Mouse (Mus musculus) retina, embryonic 14.5 days (tissue): ENCODE results near the gene Ikzf1.
A peak's percentile ranks its signal among the peaks of the same experiment; 100 is the strongest.

Source experiments
- DNase-seq: peaks from one replicate; pipeline ENCODE4 v3.0.0-alpha.2; 2015; ENCODE audit warnings: low spot score

The Ikzf1 gene

DNA sequence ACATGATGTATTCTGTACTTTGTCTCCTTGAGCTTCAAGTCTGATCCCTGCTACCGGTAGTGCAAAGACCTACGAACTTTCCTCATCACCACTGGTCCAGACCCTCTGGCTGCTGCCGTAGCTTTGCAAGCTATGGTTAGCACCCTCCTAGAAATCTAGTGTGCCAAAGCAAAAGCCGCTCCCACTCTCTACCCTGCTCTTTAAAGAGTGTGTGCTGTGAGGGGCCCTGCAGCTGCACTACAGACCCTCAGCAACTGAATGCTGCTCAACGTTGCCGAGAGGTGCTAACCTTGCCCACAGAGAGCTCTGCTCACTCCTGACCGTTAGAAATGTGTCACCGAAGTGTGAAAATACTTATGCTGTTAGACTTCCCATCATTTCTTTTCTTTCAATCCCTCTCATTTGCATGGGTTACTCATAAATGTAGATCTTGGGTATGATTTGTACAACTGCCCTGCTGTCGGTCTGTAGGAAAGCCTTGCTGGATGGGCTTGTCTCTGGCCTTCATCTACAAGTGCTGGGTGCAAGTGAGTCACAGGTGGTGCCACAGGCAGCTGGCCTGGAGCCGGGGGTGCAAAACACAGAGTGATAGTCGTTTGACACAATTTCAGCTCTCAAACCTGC lies 40.6 kb downstream of the Ikzf1 start:
- DNase-seq: no peak

DNA sequence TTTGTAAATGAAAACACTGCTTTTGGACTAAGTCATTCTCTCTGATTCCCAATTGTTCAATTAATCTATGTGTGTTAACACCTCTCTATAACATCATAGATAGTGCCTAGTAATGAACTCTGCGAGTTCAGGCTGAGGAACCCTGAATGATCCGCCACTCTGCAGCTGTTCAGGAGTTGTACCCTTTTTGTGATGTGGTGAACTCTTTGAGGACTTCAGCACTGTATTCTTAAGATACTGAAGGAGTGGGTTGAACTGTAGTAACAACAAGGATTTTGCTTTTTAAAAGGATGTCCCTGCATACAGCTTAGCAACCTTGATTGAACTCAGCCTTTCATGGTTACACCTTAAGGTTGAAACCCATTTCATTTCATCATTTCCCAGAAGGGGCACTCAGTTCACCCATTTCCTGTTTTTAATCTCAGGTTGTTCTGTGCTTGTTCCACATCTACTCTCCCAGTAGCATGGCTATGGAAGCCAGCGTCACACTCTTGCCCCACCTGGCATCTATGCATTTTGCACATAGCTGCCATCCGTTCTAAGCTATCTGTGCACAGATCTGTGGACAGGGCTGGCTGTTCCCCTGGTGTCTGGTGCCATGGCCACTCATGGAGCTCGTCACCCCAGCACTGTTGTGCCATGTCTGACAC lies 41.2 kb downstream of the Ikzf1 start:
- no peak for DNase-seq

DNA sequence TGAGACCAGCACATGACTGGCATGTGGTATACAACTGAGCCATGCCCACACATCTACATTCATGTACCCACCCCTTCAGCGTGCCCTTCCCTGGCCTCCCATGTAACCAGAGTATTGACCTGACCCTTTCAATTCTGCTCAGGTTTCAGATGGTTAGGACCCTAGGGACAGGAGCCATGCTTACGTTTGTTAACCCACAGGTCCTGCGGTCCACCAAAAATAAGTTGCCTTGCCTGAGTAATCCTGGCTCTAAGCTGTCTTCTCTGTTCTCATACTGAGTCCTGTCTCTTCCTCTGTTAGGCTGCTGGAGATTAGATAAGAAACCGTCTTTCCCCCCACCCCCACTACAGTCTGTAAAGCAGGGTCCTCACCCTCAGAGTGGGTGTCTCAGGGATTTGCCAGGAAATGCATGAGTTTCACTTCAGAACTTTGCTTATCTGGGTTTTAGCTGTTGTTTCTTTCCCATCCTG lies 42.0 kb downstream of the Ikzf1 start:
- no peak for DNase-seq

DNA sequence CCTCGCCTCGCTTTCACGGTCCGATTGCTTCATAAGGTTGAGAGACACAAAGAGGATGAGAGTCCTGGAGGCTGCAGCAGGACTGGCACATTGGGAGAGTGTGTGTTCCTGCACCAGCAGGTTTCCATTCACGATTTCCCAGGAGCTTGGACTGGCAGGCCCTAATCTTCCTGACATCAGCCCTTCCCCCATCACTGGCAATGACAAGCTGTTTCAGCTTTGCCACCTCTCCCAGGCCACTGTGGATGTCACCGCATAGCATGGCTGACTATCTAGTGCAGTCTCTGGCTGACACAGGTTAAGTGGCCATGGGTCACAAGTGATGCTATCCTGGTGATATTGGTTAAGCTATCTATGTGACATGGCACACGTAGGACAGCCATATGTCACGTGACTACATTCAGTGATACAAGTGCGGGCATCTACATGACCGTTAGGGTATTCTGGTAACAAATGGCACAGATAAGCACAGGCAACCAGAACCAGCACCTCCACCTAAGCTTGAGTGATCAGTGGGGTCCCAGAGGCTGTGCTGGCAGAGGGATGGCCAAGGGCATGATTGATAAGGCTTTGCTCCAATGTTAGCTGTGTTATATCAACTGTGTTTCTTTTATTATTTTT lies 43.2 kb downstream of the Ikzf1 start:
- DNase-seq: no peak

DNA sequence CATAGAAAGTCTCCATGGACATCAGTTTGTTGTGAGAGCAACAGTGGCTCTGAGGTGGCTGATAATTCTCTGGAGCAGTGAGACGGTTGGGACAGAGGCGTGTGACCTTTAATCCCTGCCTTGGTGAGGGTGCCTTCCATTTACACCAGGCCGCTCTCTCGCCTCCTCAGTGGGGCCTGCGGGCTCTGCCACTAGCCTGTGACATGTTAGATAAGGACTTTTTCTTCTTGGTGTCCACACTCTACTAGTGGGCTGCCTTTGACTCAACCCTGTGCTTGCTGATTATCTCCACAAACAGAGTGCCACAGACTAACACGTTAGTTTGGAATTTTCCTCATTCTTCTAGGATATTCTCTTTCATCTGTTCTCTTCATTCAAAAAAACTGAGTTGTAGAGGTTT lies 44.4 kb downstream of the Ikzf1 start:
- DNase-seq: no peak

DNA sequence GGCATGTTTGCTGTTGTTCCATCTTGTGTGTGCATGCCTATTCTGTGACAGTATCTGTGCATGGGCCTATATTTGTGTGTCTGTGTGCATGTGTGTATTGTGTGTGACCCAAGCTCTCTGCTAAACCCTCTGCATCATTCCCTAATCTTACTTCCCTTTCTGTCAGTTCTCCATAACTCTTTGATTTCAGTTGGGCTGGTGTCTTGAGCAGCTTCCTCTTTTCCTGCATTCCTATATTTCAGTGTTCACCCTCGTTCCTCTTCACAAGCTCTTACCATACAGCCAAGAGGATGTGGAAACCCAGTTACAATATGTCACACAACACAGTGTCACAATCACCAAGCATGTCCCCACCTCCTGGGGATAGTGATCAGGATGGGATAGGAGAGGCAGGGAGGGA lies 45.3 kb downstream of the Ikzf1 start:
- no peak for DNase-seq

DNA sequence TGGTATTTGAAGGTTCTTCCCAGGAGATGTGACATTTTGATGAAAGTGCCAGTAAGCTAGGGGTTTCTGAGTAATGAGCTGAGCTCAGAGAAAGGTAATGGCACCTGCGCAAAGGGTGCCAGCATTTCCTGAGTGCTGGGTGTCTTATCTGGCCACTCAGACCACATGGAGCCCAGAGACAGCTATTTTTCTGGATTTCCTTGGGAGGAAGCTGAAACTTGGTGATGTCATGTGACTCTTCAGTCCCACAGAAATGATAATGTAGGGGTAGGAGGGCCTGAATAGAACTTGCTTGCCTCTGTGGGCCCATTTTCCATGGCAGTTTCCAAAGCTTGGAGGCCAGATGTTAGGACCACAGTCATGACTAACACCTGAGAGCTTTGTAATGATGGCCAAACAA lies 46.9 kb downstream of the Ikzf1 start:
- DNase-seq: no peak

DNA sequence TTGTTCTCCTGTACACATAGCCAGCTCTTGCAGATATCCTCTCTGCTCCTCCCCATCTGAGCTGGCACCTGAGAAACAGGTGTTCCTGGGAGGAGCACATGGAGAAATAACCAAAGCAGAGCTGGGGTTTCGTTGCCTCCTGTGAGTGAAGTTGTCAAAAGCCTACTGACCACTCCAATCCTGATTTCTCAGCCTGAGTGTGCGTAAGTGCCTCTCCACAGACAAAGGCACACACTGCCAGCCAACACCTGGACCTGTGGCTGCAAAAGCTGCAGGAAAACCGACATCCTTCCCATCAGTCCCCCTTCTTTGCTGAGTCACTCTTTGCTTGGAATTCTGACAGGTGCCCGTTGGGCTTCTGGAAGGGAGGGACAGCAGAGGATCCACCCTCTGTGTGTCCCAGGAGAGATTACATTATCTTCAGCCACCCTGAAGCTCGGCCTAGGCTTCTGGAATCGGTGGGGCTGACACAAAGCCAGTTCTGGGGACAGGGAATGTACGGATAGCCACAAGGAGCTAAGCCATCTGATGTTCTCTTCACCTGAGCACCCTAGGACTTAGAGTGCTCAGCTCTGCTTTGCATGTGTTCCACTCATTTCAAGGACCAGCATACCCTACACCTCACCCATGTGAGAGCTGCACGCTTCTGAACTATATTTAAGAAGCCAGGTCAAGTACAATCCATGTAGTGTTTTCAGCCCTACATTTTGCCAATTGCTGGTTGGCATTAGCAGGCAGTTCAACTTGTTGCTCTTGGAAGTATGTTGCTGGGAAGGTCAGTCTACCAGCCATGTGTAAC lies 48.4 kb downstream of the Ikzf1 start:
- DNase-seq: no peak

DNA sequence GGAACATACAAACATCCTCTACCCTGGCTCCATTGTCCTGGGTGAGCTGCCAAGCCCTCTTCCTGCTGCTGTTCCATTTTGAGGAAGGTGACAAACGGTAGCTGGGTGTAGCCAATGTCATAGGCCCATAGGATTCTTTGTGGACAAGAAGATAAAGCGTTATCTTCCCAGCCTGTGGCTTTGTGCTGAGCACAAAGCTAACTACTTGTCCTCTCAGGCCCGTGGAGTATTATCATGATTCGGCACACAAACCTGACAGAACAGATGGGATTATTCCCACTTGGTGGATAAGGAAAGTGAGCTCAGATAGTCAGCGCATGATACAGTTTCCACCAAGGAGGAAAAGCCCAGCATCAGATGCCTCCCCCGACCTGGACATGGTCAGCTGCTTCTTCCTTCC lies 50.4 kb downstream of the Ikzf1 start:
- DNase-seq: no peak

DNA sequence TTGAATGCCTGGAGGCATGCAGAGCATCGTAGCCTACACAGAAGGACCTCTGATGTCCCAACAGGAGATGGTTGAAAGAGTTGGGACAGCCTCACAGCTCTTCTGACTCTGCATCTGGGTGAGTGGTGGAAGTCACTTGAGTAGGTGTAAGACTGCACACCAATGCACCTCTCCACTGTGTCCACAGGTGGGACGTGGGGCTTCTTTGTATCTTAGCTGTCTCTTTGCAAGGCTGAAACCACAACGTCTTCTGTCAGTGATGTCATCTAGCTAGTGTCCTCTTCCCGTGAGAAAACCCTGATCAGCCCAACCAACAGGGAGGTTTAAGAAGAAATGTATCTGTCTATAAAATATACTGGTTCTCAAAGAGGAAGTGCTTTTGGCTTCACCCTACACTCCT lies 52.1 kb downstream of the Ikzf1 start:
- DNase-seq: no peak

DNA sequence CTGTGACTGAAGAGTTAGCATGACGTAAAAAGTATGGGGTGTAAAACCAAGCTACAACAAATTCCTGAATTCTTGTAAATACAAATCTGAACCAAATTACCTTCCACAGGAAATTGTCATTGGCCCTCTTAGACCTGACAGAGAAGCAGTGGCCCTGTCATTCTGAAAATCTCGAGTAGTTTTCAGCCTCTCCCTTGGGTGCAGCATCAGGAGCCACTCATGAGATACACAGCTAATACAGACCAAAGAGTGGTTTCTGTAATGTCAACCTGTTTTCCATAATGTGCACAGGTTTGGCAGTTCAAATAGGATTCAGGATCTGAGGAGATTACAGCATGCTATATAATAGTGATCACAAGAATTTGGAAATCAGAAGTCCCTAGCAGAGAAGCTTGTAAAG lies 52.8 kb downstream of the Ikzf1 start:
- no peak for DNase-seq

DNA sequence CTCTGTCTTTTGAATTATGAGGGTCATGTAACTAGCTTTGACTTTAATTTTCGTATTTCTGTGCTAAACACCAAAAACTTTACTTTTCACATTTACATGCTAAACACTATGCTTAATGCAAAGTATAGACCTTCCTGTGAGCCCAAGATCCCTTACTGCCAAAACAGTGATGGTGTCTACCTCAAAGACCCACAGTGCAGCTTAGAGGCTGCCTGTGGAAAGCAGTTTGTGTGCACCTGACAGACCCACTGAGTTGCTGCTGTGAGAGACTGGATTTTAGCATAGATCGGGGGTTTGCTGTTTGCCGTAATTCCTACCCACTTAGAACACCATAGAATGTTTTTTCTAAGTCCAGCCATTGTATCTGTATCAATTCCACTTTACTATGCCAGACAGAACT lies 54.3 kb downstream of the Ikzf1 start:
- no peak for DNase-seq

DNA sequence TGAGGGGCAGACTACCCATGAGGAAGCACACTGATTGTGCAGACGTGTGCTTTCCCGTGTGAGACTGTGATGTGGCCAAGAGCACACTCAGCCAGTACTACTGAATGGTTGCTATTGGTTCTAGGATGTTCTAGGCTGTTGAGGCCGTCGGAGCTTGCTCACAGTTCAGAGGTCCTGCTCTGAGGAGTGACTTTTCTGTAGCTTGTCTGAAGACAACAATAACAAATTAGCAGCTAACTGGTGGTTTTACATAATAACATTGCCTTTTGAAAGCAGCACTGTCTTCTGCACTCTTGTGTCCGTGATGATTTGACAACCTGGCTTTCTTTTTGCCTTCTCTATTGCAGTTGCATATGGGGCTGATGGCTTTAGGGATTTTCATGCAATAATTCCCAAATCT lies 55.8 kb downstream of the Ikzf1 start:
- DNase-seq: no peak

DNA sequence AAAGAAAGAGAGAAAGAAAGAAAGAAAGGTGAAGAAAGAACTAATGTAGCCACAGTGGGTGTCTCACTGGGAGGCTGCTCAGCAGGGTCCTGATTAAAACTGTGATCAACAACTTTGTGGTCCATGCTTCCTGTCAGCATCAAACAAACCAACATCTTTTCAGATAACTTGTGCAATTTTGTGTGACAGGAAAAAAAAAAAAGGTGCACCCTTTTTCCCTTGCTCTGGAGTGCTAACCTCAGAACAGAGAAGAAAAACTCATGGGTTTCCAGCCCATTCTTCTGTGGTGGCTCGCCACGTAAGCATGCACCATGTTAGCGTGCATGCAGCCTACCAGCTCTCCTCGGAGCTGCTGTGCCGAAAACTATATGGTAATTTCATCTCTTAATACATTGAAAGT lies 56.8 kb downstream of the Ikzf1 start:
- no peak for DNase-seq

DNA sequence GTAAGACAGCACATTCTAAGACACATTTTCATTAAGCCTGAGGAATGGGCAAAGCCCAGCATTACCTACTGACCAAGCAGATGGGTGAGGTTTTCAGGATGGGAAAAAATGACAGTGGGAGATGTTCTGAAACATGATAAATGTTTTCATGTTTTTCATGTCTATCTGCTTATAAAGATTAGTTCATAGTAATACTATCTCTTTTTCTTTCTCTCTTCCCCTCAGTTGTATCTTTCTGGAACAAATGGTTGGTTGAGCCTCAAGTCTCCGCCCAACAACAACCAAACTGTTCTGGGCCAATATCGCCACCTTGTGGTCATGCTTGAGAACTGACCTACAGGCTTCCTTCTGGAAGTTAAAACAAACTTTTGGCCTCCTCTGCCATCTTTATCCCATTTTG lies 57.8 kb downstream of the Ikzf1 start:
- peak; percentile 59 for DNase-seq

DNA sequence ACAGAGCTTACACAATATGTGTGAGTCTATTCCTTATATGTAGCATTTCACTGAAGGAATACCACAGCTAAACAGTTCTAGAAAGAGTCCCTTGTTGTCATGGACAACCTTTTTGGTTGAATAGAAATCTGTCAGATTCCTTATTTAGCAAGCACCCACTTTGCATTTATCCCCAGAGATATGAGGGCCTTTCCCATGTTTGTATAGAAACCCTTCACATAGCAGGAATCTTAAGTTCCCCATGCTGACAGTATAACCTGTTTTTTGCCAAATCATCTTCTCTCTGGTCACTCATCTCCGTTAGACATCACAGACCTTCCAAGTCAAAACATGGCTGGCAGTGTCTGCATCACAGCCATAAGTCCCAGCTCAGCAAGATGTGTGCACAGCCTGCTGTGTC lies 59.4 kb downstream of the Ikzf1 start:
- no peak for DNase-seq

DNA sequence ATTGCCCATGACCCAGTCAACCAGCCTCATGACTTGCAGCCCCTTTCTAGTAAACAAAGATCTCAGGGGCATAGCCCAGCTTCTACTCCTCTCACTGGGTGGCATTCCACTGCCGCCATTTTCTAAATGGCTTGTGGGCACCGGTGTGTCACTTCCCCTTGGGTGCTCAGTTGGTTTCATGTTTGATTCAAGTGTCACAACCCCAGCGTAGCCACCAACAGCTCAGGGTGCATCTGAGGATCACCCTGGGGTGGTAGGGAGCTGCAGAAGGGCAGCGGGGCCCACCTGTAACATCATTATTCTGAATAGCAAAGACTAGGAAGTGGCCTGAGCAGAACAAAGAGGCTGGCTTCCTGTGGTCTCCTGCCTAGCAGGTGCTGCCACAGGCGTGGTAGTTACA lies 66.3 kb downstream of the Ikzf1 start:
- DNase-seq: no peak

DNA sequence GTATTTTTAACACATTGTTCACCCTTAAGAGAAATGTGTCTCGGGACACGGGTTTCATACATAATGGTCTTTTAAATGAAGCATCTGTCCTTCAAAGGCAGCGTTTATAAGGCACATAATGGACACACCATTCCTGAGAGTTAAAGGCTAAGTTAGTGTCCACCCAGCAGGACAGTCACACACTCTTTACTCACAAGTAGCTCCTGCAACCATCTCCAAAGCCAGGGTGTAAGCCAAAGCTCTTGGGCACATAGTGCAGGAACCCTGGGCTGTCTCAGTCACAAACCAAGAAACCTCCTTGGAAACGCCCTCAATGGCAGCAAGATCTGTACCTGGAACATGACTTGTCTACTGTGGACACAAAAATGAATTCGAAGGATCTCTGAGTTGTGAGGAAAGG lies 68.1 kb downstream of the Ikzf1 start:
- DNase-seq: no peak

DNA sequence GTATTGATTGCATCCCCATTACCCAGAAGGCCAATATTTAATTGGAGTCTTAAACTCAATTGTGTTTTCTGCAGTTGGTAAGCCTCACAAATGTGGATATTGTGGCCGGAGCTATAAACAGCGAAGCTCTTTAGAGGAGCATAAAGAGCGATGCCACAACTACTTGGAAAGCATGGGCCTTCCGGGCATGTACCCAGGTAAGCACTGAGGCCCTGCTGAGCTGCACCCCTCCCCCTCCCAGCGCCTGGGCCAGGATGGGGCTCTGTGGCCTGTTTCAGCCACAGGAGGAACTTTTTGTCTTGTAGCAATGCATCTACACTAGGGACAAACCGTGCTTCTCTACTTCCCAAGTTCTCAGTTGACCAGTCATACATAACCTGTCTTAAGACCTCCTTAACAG lies 73.3 kb downstream of the Ikzf1 start:
- DNase-seq: no peak

DNA sequence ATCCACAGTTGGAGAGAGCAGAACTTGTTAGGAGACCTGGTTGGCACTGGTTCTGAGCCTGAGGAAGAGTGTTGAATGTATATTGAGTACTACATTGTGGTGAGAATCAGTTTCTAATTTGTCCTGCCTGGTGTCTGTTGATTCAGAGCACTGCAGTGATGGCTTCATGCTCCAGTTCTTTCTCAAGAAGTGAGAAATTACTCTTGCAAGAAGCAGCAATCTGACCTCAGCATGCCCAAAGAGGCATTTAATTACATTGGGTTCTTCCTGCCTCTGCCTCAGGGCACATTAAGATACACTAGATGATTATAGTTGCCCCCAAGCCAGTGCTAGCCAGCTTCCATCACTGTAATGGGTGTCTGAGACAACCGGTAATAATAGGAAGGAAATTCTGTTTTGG lies 74.1 kb downstream of the Ikzf1 start:
- DNase-seq: no peak

DNA sequence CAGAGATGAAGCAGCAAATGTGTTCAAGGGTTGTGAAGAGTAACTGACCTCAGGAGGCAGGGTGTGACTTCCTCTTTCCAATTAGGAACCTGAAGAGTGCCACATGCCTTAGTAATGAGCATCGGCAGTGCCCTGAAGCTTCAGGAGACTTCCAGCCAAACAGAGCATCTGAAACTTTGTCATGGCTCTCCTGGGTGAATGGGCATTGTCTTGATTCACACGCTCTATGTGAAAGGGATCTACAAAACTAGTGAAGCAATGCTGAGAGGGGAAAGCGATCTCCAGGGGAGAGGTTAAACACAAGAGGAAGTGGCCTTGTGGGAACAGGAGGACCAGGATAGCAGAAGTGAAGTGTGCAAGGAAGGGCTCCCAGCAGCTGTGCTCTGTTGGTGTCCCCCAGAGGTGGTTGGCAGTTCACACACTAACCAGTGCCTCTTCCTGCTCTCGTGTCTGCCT lies 78.4 kb downstream of the Ikzf1 start:
- no peak for DNase-seq

DNA sequence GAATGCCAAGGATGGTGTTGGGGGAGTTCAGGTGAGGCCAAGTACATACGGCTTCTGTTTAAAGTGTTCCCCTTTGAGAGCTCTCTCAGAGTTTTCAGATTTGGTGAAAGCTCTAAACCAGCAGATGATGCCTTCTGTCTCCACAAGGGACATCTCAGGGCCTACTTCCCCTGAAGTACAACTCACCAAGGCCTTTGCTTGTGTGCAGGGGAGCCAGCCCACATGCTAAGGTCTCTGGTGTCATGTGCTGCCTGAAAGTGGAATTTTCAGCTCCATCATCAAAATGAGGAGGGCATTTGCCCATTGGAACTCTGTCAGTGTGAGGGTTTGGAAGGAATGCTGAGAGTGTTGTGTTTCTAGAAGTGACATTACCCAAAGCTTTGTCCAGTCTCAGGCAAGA lies 80.6 kb downstream of the Ikzf1 start:
- DNase-seq: no peak

DNA sequence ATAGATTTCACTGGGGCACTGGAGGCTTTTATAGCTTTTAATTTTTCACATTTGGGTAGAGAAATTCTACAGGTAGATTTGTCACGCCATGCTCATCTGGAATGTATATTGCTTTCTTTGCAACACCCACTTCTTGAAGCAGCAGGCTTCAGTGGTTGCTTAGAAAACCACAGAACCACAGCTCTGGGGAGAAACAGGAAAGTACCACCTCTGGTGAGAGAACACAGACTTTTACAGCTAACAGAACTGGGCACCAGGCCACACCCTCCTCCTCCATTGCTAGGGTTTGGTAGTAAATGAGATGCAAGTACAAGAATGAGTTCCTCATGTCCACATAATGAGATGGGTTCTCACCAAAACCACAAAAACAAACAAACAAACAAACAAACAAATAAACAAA lies 81.3 kb downstream of the Ikzf1 start:
- no peak for DNase-seq
